Mouse (Mus musculus): ENCODE results near the gene Slc22a17. TPM values are rescaled to one million over a fixed set of nuclear protein-coding genes. Genes with fewer than 3 reads are reported as not detected.

Gene Slc22a17
- polyA plus RNA-seq, 1 experiment from 2014 or later, result 53.8 TPM

- no peaks in the 10 kb centered on the region for H3K9me3 ChIP-seq (replicated peaks)
- no peaks in the 10 kb centered on the region for H3K27me3 ChIP-seq
- WGBS, result 12% methylated on average over 21 of the region's 21 CpGs
- H3K4me2 ChIP-seq, result peak overlapping the region; percentile 82
- peak; percentile 16 for ATAC-seq (replicated peaks; ENCODE audit: low FRiP score)
- H3K27ac ChIP-seq, result peak overlapping the region; percentile 96
- peaks cover 25% of the 10 kb centered on the region for H3K4me1 ChIP-seq
- peak overlapping the region; percentile 56 for H3K4me3 ChIP-seq (replicated peaks)
- peak overlapping the region; percentile 71 for H3K9ac ChIP-seq
- peaks cover 25% of the 10 kb centered on the region for H3K36me3 ChIP-seq
Observed at GRCm38 (mm10) chr14:54884022-54884712, 28.8 kb downstream of the Slc22a17 start.

GRCm38 (mm10) chr14:54883154-54884021 is 29.5 kb downstream of the Slc22a17 start, which contains the start of the genes Bcl2l2 and Gm20521:
Gene Bcl2l2, plus strand, starts transcription at chr14:54883377.
Gene Gm20521, plus strand, starts transcription at chr14:54883441.
- Histone ChIP-seq H3K27ac (peak within 1 kb of the TSS; percentile 96), H3K4me1 (peaks cover 25% of the 10 kb centered on the region), H3K36me3 (peaks cover 25% of the 10 kb centered on the region), H3K4me2 (peak within 1 kb of the TSS; percentile 82), H3K9ac (peak within 1 kb of the TSS; percentile 71), H3K27me3 (peaks cover under 1% of the 10 kb centered on the region; the same call in 1 of the 2 replicates), H3K4me3 (replicated peaks) (peak within 1 kb of the TSS; percentile 56), H3K9me3 (replicated peaks) (no peaks in the 10 kb centered on the region)
- ATAC-seq (replicated peaks; ENCODE audit: low FRiP score), result peak; percentile 91
- WGBS, result under 1% methylated on average over 27 of the region's 27 CpGs

- H3K27me3 ChIP-seq, result peaks cover 4% of the 10 kb centered on the region; the same call in 1 of the 2 replicates
- H3K4me3 ChIP-seq (replicated peaks), result peak within 1 kb of the TSS; percentile 72
- H3K4me2 ChIP-seq, result peak within 1 kb of the TSS; percentile 100
- H3K9ac ChIP-seq, result peak within 1 kb of the TSS; percentile 65
- peak; percentile 87 for ATAC-seq (replicated peaks; ENCODE audit: low FRiP score)
- peaks cover 1% of the 10 kb centered on the region; the same call in 1 of the 2 replicates for H3K36me3 ChIP-seq
- no peaks in the 10 kb centered on the region for H3K9me3 ChIP-seq (replicated peaks)
- under 1% methylated on average over 49 of the region's 61 CpGs for WGBS
- H3K4me1 ChIP-seq, result peaks cover 18% of the 10 kb centered on the region
- H3K27ac ChIP-seq, result peak within 1 kb of the TSS; percentile 90
Observed at GRCm38 (mm10) chr14:54877048-54877715, 35.8 kb downstream of the Slc22a17 start, which contains the start of gene Ppp1r3e. Gene Ppp1r3e, minus strand, starts transcription at chr14:54877550.

- Histone ChIP-seq H3K4me1 (peaks cover 18% of the 10 kb centered on the region), H3K9me3 (replicated peaks) (no peaks in the 10 kb centered on the region), H3K27me3 (peaks cover 4% of the 10 kb centered on the region; the same call in 1 of the 2 replicates), H3K27ac (peak overlapping the region; percentile 90), H3K4me2 (peak overlapping the region; percentile 100), H3K4me3 (replicated peaks) (peak overlapping the region; percentile 72), H3K9ac (peak overlapping the region; percentile 65), H3K36me3 (peaks cover 4% of the 10 kb centered on the region; the same call in 1 of the 2 replicates)
- peak; percentile 90 for ATAC-seq (replicated peaks; ENCODE audit: low FRiP score)
- under 1% methylated on average over 71 of the region's 72 CpGs for WGBS
Observed at GRCm38 (mm10) chr14:54876539-54877047, 36.3 kb downstream of the Slc22a17 start.

- H3K27ac ChIP-seq, result peak overlapping the region; percentile 90
- H3K36me3 ChIP-seq, result peaks cover 4% of the 10 kb centered on the region; the same call in 1 of the 2 replicates
- H3K4me2 ChIP-seq, result peak overlapping the region; percentile 100
- H3K9me3 ChIP-seq (replicated peaks), result no peaks in the 10 kb centered on the region
- peaks cover 4% of the 10 kb centered on the region; the same call in 1 of the 2 replicates for H3K27me3 ChIP-seq
- ATAC-seq (replicated peaks; ENCODE audit: low FRiP score), result peak; percentile 34
- WGBS, result 2% methylated on average over 36 of the region's 36 CpGs
- peaks cover 18% of the 10 kb centered on the region for H3K4me1 ChIP-seq
- peak overlapping the region; percentile 65 for H3K9ac ChIP-seq
- peak overlapping the region; percentile 72 for H3K4me3 ChIP-seq (replicated peaks)
Observed at GRCm38 (mm10) chr14:54875844-54876538, 36.9 kb downstream of the Slc22a17 start.

- no peak overlapping the region for H3K4me3 ChIP-seq (replicated peaks)
- H3K4me1 ChIP-seq, result peaks cover 18% of the 10 kb centered on the region
- no peak overlapping the region for H3K9ac ChIP-seq
- no peak overlapping the region for H3K4me2 ChIP-seq
- ATAC-seq (replicated peaks; ENCODE audit: low FRiP score), result no peak
- H3K27ac ChIP-seq, result no peak overlapping the region
- peaks cover 4% of the 10 kb centered on the region; the same call in 1 of the 2 replicates for H3K36me3 ChIP-seq
- WGBS, result 86% methylated on average over 3 of the region's 3 CpGs
- no peaks in the 10 kb centered on the region for H3K9me3 ChIP-seq (replicated peaks)
- peaks cover 4% of the 10 kb centered on the region; the same call in 1 of the 2 replicates for H3K27me3 ChIP-seq
Observed at GRCm38 (mm10) chr14:54874165-54874564, 38.8 kb downstream of the Slc22a17 start.

- Histone ChIP-seq H3K36me3 (peaks cover 4% of the 10 kb centered on the region; the same call in 1 of the 2 replicates), H3K9me3 (replicated peaks) (no peaks in the 10 kb centered on the region), H3K27ac (no peak within 1 kb of the TSS), H3K4me3 (replicated peaks) (no peak within 1 kb of the TSS), H3K4me1 (peaks cover 6% of the 10 kb centered on the region), H3K9ac (no peak within 1 kb of the TSS), H3K27me3 (no peaks in the 10 kb centered on the region; the same call in 1 of the 2 replicates), H3K4me2 (no peak within 1 kb of the TSS)
- no peak for ATAC-seq (replicated peaks; ENCODE audit: low FRiP score)
- WGBS, result 87% methylated on average over 5 of the region's 5 CpGs
Observed at GRCm38 (mm10) chr14:54870861-54871260, 42.1 kb downstream of the Slc22a17 start, which contains the start of gene Homez. Gene Homez, minus strand, starts transcription at chr14:54870961.

- WGBS, result 87% methylated on average over 4 of the region's 4 CpGs
- Histone ChIP-seq H3K4me3 (replicated peaks) (no peak overlapping the region), H3K9ac (no peak overlapping the region), H3K27me3 (no peaks in the 10 kb centered on the region), H3K27ac (no peak overlapping the region), H3K9me3 (replicated peaks) (no peaks in the 10 kb centered on the region), H3K4me2 (no peak overlapping the region), H3K4me1 (peaks cover 7% of the 10 kb centered on the region; the same call in 1 of the 2 replicates), H3K36me3 (peaks cover 4% of the 10 kb centered on the region; the same call in 1 of the 2 replicates)
- ATAC-seq (replicated peaks; ENCODE audit: low FRiP score), result no peak
Observed at GRCm38 (mm10) chr14:54868026-54868425, 44.9 kb downstream of the Slc22a17 start.

- Histone ChIP-seq H3K27me3 (no peaks in the 10 kb centered on the region), H3K4me3 (replicated peaks) (no peak overlapping the region), H3K27ac (no peak overlapping the region), H3K36me3 (peaks cover under 1% of the 10 kb centered on the region; the same call in 1 of the 2 replicates), H3K9ac (no peak overlapping the region), H3K4me2 (no peak overlapping the region), H3K9me3 (replicated peaks) (no peaks in the 10 kb centered on the region), H3K4me1 (peaks cover 13% of the 10 kb centered on the region; the same call in 1 of the 2 replicates)
- WGBS, result 60% methylated on average over 5 of the region's 5 CpGs
- no peak for ATAC-seq (replicated peaks; ENCODE audit: low FRiP score)
Observed at GRCm38 (mm10) chr14:54866936-54867335, 46.0 kb downstream of the Slc22a17 start.

- peaks cover 13% of the 10 kb centered on the region; the same call in 1 of the 2 replicates for H3K4me1 ChIP-seq
- H3K36me3 ChIP-seq, result no peaks in the 10 kb centered on the region
- H3K9me3 ChIP-seq (replicated peaks), result no peaks in the 10 kb centered on the region
- H3K27me3 ChIP-seq, result no peaks in the 10 kb centered on the region
- H3K9ac ChIP-seq, result no peak overlapping the region
- H3K4me3 ChIP-seq (replicated peaks), result no peak overlapping the region
- no peak overlapping the region for H3K27ac ChIP-seq
- 40% methylated on average over 3 of the region's 3 CpGs for WGBS
- H3K4me2 ChIP-seq, result no peak overlapping the region
- ATAC-seq (replicated peaks; ENCODE audit: low FRiP score), result no peak
Observed at GRCm38 (mm10) chr14:54866268-54866667, 46.7 kb downstream of the Slc22a17 start.

Measured in kidney, embryonic 15.5 days (tissue).